Comparison of ENCODE assay signal across 22 mouse cellular contexts in genomic region chr2:69224724-69225123, GRCm38 (mm10). TPM values are rescaled to one million over a fixed set of nuclear protein-coding genes. Genes with fewer than 3 reads are reported as not detected.
"Had no signal": no experiment of that assay in that cellular context is flagged by ENCODE, and none has a peak within 500 bp of the region (broad histone marks: within the 10 kb centered on the region; RNA-seq: fewer than 3 reads in every experiment).

No protein-coding gene starts in this region.

- H3K36me3 ChIP-seq: neural tube, embryonic 13.5 days; neural tube, embryonic 15.5 days; stomach, embryonic 15.5 days had no signal

- H3K27ac ChIP-seq: neural tube, embryonic 13.5 days; neural tube, embryonic 15.5 days; stomach, embryonic 15.5 days; stomach, postnatal 0 days had no signal

- H3K9me3 ChIP-seq: neural tube, embryonic 13.5 days; neural tube, embryonic 15.5 days; stomach, embryonic 15.5 days had no signal

- H3K4me3 ChIP-seq: neural tube, embryonic 13.5 days; neural tube, embryonic 15.5 days; stomach, embryonic 15.5 days had no signal

- H3K9ac ChIP-seq: neural tube, embryonic 13.5 days; neural tube, embryonic 15.5 days; stomach, embryonic 15.5 days had no signal

- DNase-seq: retina, postnatal 1 day; right cerebral cortex, adult 18-20 months; right cerebral cortex, postnatal 14 days; right cerebral cortex, postnatal 25 days; right cerebral cortex, postnatal 4 days; spleen, adult 18-20 months; thymus, adult 18-20 months; thymus, adult 2 months; thymus, postnatal 14 days; thymus, postnatal 25 days; thymus, postnatal 36 days; thymus, postnatal 4 days had no signal

- H3K4me1 ChIP-seq: stomach, embryonic 15.5 days had no signal

- H3K4me2 ChIP-seq: neural tube, embryonic 13.5 days; neural tube, embryonic 15.5 days; stomach, embryonic 15.5 days had no signal

- H3K27me3 ChIP-seq: neural tube, embryonic 13.5 days; neural tube, embryonic 15.5 days; stomach, embryonic 15.5 days had no signal

RNA-seq across cellular contexts. Expression of gene G6pc2, which starts 13.9 kb away (rescaled TPM):
- total RNA-seq: neutrophil, adult 5-6 weeks had no signal
- polyA plus RNA-seq: small intestine, adult 2 months; spleen, adult 2 months; stomach, embryonic 14.5 days; stomach, postnatal 0 days; thymus, adult 2 months; thymus, postnatal 0 days; urinary bladder, adult 2 months had no signal
